Comparison of ENCODE assay signal across 8 mouse cellular contexts in genomic region chr3:157946843-157947358, GRCm38 (mm10). TPM values are rescaled to one million over a fixed set of nuclear protein-coding genes. Genes with fewer than 3 reads are reported as not detected.
DNase-seq lines count a peak whose midpoint lies in the region; ATAC-seq lines count a peak whose summit lies in the region.

Gene Ankrd13c, plus strand, starts transcription at chr3:157947239.

- H3K79me2 ChIP-seq in macrophage (ENCODE audit: inconsistent target), result peaks cover 43% of the 10 kb centered on the region

- no peaks in the 10 kb centered on the region for H3K9me3 ChIP-seq in hindbrain, embryonic 16.5 days (ENCODE audit: control insufficient read depth, low read length)

- H3K4me3 ChIP-seq in hindbrain, embryonic 16.5 days (ENCODE audit: low read length), result peak within 1 kb of the TSS; percentile 93
- peak within 1 kb of the TSS; percentile 76 for H3K4me3 ChIP-seq in macrophage (ENCODE audit: inconsistent target)

- peak within 1 kb of the TSS; percentile 94 for H3K9ac ChIP-seq in hindbrain, embryonic 16.5 days (ENCODE audit: low read depth, low read length)

- no peaks in the 10 kb centered on the region for H3K36me3 ChIP-seq in hindbrain, embryonic 16.5 days (ENCODE audit: control insufficient read depth, insufficient read depth, low read length)
- H3K36me3 ChIP-seq in macrophage (ENCODE audit: inconsistent target), result no peaks in the 10 kb centered on the region

- H3K27me3 ChIP-seq in hindbrain, embryonic 16.5 days (replicated peaks; ENCODE audit: control insufficient read depth, insufficient read depth, low read length), result no peaks in the 10 kb centered on the region

- 0% methylated on average over 35 of the region's 45 CpGs for WGBS in hindbrain, embryonic 16.5 days
- under 1% methylated on average over 45 of the region's 45 CpGs for WGBS in macrophage (ENCODE audit: missing documents)

- ATAC-seq in hindbrain, embryonic 16.5 days, result peak; percentile 99

- peaks cover 12% of the 10 kb centered on the region for H3K4me1 ChIP-seq in hindbrain, embryonic 16.5 days (ENCODE audit: control insufficient read depth, insufficient read depth, low read depth, low read length)

- peak; percentile 80 for DNase-seq in WW6 (ENCODE audit: low read depth, low spot score)
- DNase-seq in cerebellum, postnatal 4 days (ENCODE audit: low spot score in 2 of 2), result peak; percentile 74 to 90
- peak; percentile 90 for DNase-seq in gastrocnemius, adult 18-20 months (ENCODE audit: low spot score)
- peak; percentile 90 to 92 for DNase-seq in left cerebral cortex, adult 18-20 months (ENCODE audit: low spot score in 2 of 2)
- DNase-seq in right cerebral cortex, adult 18-20 months, result peak; percentile 92
- peak; percentile 73 for DNase-seq in urinary bladder, postnatal 10 days (ENCODE audit: low spot score)

- peak within 1 kb of the TSS; percentile 97 for H3K27ac ChIP-seq in hindbrain, embryonic 16.5 days (ENCODE audit: low read depth, low read length)
- peak within 1 kb of the TSS; percentile 76 for H3K27ac ChIP-seq in macrophage

- peak within 1 kb of the TSS; percentile 95 for H3K4me2 ChIP-seq in hindbrain, embryonic 16.5 days (ENCODE audit: low read length)

RNA-seq across cellular contexts. Expression of gene Ankrd13c, which starts in this region (rescaled TPM):
- total RNA-seq in gastrocnemius, adult 18-20 months (2021), result 10 to 100 TPM; 23.3 to 24.5 TPM
- 25.2 and 26.8 TPM in 2 replicates for polyA plus RNA-seq in hindbrain, embryonic 16.5 days (2015; fragmentation: Nextera tagmentation; extraction: Ambion mirVana)
- total RNA-seq in left cerebral cortex, adult 18-20 months (2021), result 10 to 100 TPM; 89.5 to 97.5 TPM
- 100 to 1,000 TPM in 14 of 26 experiments, 10 to 100 TPM in 12; 64.5 to 121 (median 102) TPM for total RNA-seq in macrophage (2018; cell fraction: chromatin; rRNA removed)
- total RNA-seq in macrophage (2018; cell fraction: cytosol; rRNA removed), result 10 to 100 TPM; 28.5 to 43.8 (median 34.1) TPM
- total RNA-seq in macrophage (2018; cell fraction: nucleus; rRNA removed), result 10 to 100 TPM; 36.0 to 94.8 (median 47.9) TPM
- 21.4 to 42.3 TPM (median 29.9 TPM) in 3 replicates for polyA plus RNA-seq in macrophage (2018)

Comparison
In these comparisons a context has a peak if more than half of its experiments do, and no peak if none do; other contexts are left out.
1. Peak in every context shown above with its lines: DNase-seq, ATAC-seq, H3K4me3 ChIP-seq and H3K27ac ChIP-seq.